Mouse (Mus musculus): ENCODE measurements around the gene Jkamp.

Jkamp gene

GRCm38 (mm10) chr12:72086166-72086825 is 907 bp downstream of the Jkamp start:
- no peak for DNase-seq (ENCODE audit: low spot score)

DNA sequence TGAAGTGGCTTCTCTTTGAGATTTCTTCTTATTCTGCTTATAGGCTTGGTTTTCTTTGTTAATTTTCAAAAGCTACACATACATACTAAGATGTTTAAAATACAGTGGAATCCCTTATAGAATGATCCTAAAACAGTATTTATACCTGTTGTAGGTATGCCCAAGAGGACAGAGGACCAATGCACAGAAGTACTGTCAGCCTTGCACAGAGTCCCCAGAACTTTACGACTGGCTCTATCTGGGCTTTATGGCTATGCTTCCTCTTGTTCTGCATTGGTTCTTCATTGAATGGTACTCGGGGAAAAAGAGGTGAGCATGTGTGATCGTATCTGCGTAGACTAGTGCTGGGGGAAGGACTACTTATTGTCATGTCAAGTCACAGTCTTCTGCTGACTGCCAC is 4.4 kb downstream of the Jkamp start:
- DNase-seq (ENCODE audit: low spot score): no peak

GRCm38 (mm10) chr12:72096966-72097365 is 11.6 kb downstream of the Jkamp start:
- DNase-seq (ENCODE audit: low spot score): no peak

DNA sequence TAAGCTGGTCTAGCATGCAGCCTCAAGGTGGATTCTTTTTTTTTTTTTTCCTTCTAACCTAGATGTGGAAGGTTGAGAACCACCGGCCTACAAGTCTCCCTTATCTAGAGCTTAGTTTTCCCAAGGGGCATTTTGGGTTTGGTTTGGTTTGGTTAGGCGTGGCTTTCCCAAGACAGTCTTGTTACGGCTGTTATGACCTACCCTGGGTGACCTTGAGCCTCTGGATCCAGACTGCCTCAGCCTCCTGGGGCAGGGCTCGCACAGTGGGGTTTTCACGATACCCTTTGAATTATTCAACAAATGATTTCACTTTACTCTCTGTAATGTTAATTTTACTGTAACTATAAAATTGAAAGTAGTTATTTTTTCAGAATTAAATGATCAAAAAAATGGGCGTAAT is 17.4 kb downstream of the Jkamp start:
- no peak for DNase-seq (ENCODE audit: low spot score)

GRCm38 (mm10) chr12:72104027-72104426 is 18.6 kb downstream of the Jkamp start:
- no peak for DNase-seq (ENCODE audit: low spot score)

GRCm38 (mm10) chr12:72104525-72105281 is 19.3 kb downstream of the Jkamp start:
- peak; percentile 90 for DNase-seq (ENCODE audit: low spot score)

- DNase-seq (ENCODE audit: low spot score): no peak
These were observed 29.7 kb downstream of the Jkamp start for GRCm38 (mm10) chr12:72115126-72115525.

DNA sequence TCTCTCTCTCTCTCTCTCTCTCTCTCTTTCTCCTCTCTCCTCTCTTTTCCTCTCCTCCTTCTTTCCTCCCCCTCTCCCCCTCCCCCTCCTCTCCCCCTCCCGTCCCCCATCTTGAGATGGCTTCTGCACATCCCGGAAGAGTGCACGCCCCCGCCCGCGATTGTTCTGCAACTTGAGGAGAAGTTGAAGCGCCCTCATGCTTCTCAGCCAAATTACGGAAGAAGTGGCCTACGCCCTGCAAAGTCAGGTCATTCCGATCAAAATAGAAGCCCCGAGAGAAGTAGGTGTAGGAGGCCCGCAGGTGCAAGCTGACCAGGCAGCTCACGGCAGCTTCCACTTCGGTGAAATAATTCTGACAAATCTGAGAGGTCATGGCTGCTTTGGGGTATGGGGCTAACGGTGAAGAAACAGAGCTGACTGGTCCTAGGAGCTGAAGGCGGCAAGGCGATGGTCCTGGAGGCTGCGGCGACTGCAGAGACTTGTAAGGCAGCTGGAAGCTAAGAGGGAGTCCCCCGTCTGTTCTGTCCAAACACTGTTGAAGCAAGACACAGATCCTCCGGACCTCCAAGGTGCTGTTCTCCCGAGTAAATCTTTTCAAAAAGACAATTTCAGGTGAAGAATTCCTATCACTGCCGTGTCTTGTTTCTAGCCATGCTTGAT is 30.4 kb downstream of the Jkamp start:
- no peak for DNase-seq (ENCODE audit: low spot score)

DNA sequence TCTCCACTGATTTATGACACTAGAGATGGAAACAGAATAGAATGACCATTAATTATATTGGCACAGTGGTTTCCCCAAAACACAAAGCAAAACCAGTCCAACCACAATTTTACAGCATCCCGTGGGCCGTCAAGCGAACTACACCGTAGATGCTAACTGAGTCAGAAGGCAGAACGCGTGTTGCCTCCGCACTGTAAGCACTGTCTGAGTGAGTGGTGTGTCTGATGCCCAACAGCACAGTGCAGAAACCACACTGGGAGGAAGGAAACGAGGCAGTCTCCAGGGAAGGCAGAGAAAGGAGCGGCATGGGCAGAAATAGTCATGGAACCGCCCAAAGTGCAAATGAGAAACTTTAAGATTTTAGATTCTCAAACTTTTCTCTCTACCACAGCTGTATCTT is 43.8 kb downstream of the Jkamp start:
- no peak for DNase-seq (ENCODE audit: low spot score)

DNA sequence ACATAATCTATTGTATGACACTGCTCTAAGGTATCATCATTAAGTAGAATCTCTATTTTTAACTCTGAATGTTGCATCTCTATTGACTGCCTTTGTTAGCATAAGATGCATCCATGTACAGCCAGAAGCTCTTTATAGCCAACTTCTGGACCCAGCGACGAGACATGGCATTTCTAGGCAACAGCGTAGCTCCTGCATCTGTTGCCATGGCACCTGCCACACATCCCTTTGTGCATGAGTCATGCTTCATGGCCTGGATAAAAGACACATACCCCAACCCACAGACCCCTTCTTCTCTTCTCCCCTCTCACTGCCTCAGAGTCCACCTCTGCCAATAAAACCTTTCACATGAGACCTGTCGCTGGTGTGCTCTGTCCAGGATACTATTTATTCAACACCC is 65.4 kb downstream of the Jkamp start:
- no peak for DNase-seq (ENCODE audit: low spot score)
